19 mouse cellular contexts compared by ENCODE assay signal in the genomic region with DNA sequence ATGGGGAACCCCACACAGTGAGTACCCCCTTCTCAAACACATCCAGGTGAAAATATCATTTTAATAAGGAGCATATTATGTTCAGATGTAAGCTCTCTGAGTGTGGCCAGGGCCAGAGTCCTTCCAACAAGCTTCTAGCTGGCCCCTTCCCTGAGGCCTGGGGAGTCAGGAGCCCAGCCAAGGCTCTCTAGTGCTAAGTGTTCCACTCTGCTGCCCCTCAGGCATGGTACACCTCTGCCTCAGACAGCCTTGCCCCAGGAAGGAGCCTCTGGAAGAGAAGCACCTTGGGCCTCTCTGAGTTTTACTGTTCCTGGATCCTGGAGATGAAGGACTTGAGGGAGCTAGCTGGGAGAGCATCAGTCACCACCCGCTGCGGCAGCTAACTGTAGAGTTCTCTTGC.
DNase-seq lines count a peak whose midpoint lies in the region; ATAC-seq lines count a peak whose summit lies in the region.
"Had no signal": no experiment of that assay in that cellular context is flagged by ENCODE, and none has a peak within 500 bp of the region (broad histone marks: within the 10 kb centered on the region; RNA-seq: fewer than 3 reads in every experiment).

No protein-coding gene starts in this region.

- H3K9ac ChIP-seq in kidney, embryonic 15.5 days, result no peak overlapping the region
- H3K9ac ChIP-seq: embryonic facial prominence, embryonic 12.5 days; forebrain, embryonic 15.5 days had no signal

- H3K36me3 ChIP-seq in kidney, embryonic 15.5 days, result peaks cover 31% of the 10 kb centered on the region
- peaks cover 33% of the 10 kb centered on the region for H3K36me3 ChIP-seq in midbrain, embryonic 10.5 days

- no peaks in the 10 kb centered on the region for H3K27me3 ChIP-seq in kidney, embryonic 15.5 days
- H3K27me3 ChIP-seq in midbrain, embryonic 10.5 days (ENCODE audit: low read depth, poor library complexity, severe bottlenecking), result no peaks in the 10 kb centered on the region
- H3K27me3 ChIP-seq: embryonic facial prominence, embryonic 12.5 days; forebrain, embryonic 15.5 days had no signal

- H3K4me3 ChIP-seq in kidney, embryonic 15.5 days (replicated peaks), result no peak overlapping the region
- H3K4me3 ChIP-seq in midbrain, embryonic 10.5 days, result no peak overlapping the region
- H3K4me3 ChIP-seq: embryonic facial prominence, embryonic 12.5 days; forebrain, embryonic 15.5 days; heart, embryonic 10.5 days had no signal

- H3K4me2 ChIP-seq in kidney, embryonic 15.5 days, result no peak overlapping the region
- H3K4me2 ChIP-seq: embryonic facial prominence, embryonic 12.5 days; forebrain, embryonic 15.5 days had no signal

- DNase-seq in kidney, adult 18-20 months, result peak; percentile 55
- DNase-seq in kidney, adult 9 months, result peak; percentile 71
- peak; percentile 67 for DNase-seq in kidney, postnatal 14 days
- no peak for DNase-seq in testis, postnatal 10 days (ENCODE audit: low spot score)
- DNase-seq in midbrain, embryonic 10.5 days (ENCODE audit: low spot score), result no peak
- DNase-seq in lung, postnatal 14 days, result no peak
- DNase-seq: adrenal gland, postnatal 14 days; cerebellum, adult 11-12 months; cerebellum, adult 9-10 months; cerebellum, postnatal 25 days; gastrocnemius, postnatal 10 days; heart, adult 18-20 months; heart, postnatal 10 days; heart, postnatal 4 days had no signal

- no peak overlapping the region for H3K27ac ChIP-seq in kidney, embryonic 15.5 days
- no peak overlapping the region for H3K27ac ChIP-seq in midbrain, embryonic 10.5 days (replicated peaks)
- H3K27ac ChIP-seq: embryonic facial prominence, embryonic 12.5 days; forebrain, embryonic 15.5 days; heart, embryonic 10.5 days had no signal

- H3K4me1 ChIP-seq in kidney, embryonic 15.5 days, result no peaks in the 10 kb centered on the region
- no peaks in the 10 kb centered on the region for H3K4me1 ChIP-seq in midbrain, embryonic 10.5 days
- H3K4me1 ChIP-seq: embryonic facial prominence, embryonic 12.5 days; forebrain, embryonic 15.5 days; heart, embryonic 10.5 days had no signal

- H3K9me3 ChIP-seq in kidney, embryonic 15.5 days (replicated peaks), result no peaks in the 10 kb centered on the region
- H3K9me3 ChIP-seq in midbrain, embryonic 10.5 days (replicated peaks), result no peaks in the 10 kb centered on the region
- H3K9me3 ChIP-seq: embryonic facial prominence, embryonic 12.5 days; forebrain, embryonic 15.5 days; heart, embryonic 10.5 days had no signal

- ATAC-seq in kidney, embryonic 15.5 days (replicated peaks; ENCODE audit: low FRiP score), result no peak
- ATAC-seq: activated CD4-positive, CD25-positive, alpha-beta regulatory T cell, adult 4 months; forebrain, embryonic 15.5 days had no signal

- 90% methylated on average over 2 of the region's 2 CpGs for WGBS in kidney, embryonic 15.5 days
- WGBS in midbrain, embryonic 10.5 days, result 94% methylated on average over 2 of the region's 2 CpGs

Comparison
In these comparisons a context has a peak if more than half of its experiments do, and no peak if none do; other contexts are left out.
1. DNase-seq: peak in kidney, adult 18-20 months (single experiment), kidney, adult 9 months (single experiment) and kidney, postnatal 14 days (single experiment); none in testis, postnatal 10 days (single experiment), midbrain, embryonic 10.5 days (single experiment) and lung, postnatal 14 days (single experiment).